Mouse (Mus musculus) heart, adult 2 months (tissue): ENCODE data around the gene Stard5.

Source experiments
- CTCF ChIP-seq: fragments of 200-600 bp; IDR thresholded peaks from 2 replicates; pipeline ENCODE4 v1.8.1; 2022; ENCODE audit warnings: antibody characterized with exemption, mild to moderate bottlenecking, moderate library complexity
- POLR2A ChIP-seq: fragments of 200-500 bp; IDR thresholded peaks from 2 replicates; pipeline ENCODE4 v1.6.1; 2011; ENCODE audit warnings: mild to moderate bottlenecking, low read depth, low read length, control low read depth; ENCODE audit not compliant: insufficient read depth

- TF ChIP-seq CTCF, result no peak
- no peak for TF ChIP-seq POLR2A
Measured at GRCm38 (mm10) chr7:83611886-83612285, 19.9 kb upstream of the Stard5 start.
